Mouse (Mus musculus) frontal cortex, adult 2 months (tissue): ENCODE data around the gene 1700014D04Rik. TPM values are rescaled to one million over a fixed set of nuclear protein-coding genes. Genes with fewer than 3 reads are reported as not detected.

ENCODE experiments used
- polyA plus RNA-seq: library from polyadenylated mRNA; depleted of rRNA; stranded (reverse); fragments of >200 nt; gene quantifications from 2 replicates; pipeline ENCODE4 v1.2.3, GENCODE M21; 2012; rRNA removed

Gene 1700014D04Rik
- polyA plus RNA-seq, 1 experiment, result 0.62 TPM

Other genes starting within 250 kb of the 1700014D04Rik start
- 80.0 and 82.7 TPM in 2 replicates for gene Agtpbp1, start 161.5 kb downstream of the 1700014D04Rik start, polyA plus RNA-seq
- 52.8 and 65.3 TPM in 2 replicates for gene Naa35, start 161.5 kb downstream of the 1700014D04Rik start, polyA plus RNA-seq
- 13.6 and 14.9 TPM in 2 replicates for gene Golm1, start 70.9 kb downstream of the 1700014D04Rik start, polyA plus RNA-seq
- gene 4921517D22Rik, start 52.6 kb downstream of the 1700014D04Rik start, polyA plus RNA-seq, result not detected in 2 replicates
- gene Spata31d1a, start 36.4 kb downstream of the 1700014D04Rik start, polyA plus RNA-seq, result 0.02 and 0.14 TPM in 2 replicates
- 0.02 TPM in 1 of 2 replicates, not detected in the other for gene Spata31d1b, start 34.5 kb downstream of the 1700014D04Rik start, polyA plus RNA-seq
- gene Spata31d1d, start 15.0 kb downstream of the 1700014D04Rik start, polyA plus RNA-seq, result 0.04 and 0.08 TPM in 2 replicates
- gene Isca1, start 23.1 kb upstream of the 1700014D04Rik start, polyA plus RNA-seq, result 221 and 251 TPM in 2 replicates
- not detected in 2 replicates for gene Gm49354, start 35.5 kb upstream of the 1700014D04Rik start, polyA plus RNA-seq
- 39.1 and 46.3 TPM in 2 replicates for gene Tut7, start 76.4 kb upstream of the 1700014D04Rik start, polyA plus RNA-seq